Mouse (Mus musculus) kidney, adult 8-10 months (tissue): ENCODE results near the gene Atp6v0e2.
A peak's percentile ranks its signal among the peaks of the same experiment; 100 is the strongest.

Source experiments
- DNase-seq, 2 experiments: peaks; one replicate each; pipeline ENCODE4 v3.0.0; 2022

The Atp6v0e2 gene

DNA sequence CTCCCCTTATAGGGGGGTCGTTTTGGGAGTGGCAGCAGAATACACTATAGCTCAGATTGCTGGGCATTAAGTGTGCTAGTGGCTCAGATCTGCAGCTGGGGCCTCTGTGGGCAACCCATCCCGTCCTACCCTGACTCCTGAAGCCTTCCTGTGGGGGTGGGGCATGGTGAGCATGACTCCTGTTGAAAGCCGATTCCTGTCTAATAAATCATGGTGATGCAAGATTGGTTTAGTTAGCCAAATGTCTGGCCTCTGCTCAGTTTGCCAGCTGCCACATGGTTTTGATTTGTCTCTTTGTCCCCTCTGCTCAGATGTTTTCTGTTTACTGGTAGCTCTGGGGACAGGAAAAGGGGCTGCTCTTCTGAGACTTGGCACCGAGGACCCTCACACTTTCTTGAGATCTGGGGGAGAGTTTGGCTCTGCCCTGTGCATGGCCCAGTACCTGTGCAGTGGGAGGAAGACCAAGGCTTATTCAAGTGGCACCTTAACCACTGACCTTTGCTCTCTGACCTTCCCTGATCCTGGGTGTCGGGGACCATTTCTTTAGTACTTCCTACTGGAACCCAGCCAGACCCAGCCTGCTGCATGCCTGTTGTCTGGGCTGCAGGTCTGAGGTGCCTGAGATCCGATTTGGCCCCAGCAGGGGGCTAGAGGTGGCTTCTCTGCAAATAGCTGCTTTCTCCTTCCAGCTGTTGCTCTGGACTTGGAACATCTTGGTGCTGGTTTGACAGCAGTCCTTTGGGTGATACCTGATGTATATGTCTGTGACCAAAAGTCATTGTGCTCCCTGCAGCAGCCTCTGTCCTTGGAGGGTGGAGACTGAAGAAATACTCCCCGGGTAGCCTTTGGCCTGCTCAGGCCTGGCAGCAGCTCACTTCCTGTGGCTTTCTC lies 4.4 kb downstream of the Atp6v0e2 start:
- peak; percentile 45 to 55 for DNase-seq

DNA sequence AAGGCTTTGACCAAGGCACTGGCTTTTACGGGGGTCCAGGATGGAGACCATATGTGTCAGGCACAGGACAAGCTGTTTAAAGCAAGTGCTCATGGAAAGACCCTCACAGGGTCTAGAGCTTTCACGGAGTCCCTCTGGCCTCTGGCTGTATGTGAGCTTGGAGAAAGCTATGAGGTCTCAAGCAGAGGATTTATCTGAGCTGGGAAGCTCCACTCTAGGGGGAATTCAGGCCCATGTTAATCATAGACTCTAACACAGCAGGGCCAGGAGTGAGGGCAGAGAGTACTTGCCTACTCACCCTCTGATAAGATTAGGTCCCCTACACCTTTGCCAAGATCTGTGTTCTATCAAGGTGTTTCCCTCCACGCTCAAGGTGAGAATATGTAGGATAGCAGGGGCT lies 5.2 kb downstream of the Atp6v0e2 start:
- DNase-seq = no peak

DNA sequence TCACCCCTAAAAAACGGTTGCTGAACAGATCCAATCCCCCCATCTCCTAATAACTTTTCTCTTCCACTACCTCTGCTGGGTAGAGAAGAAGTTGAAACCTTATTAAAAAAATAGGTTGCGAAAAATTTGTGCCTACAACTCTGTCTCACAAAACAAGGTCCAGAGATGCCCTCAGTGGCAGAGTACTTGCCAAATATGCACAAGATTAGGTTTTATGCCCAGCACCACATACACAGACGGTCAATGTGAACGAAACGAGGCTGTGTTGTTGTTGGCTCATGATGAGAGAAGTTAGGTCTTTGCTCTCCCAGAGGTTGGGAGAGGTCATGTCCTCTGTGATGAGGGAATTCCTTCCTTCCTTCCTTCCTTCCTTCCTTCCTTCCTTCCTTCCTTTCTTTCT lies 7.8 kb downstream of the Atp6v0e2 start:
- no peak for DNase-seq

DNA sequence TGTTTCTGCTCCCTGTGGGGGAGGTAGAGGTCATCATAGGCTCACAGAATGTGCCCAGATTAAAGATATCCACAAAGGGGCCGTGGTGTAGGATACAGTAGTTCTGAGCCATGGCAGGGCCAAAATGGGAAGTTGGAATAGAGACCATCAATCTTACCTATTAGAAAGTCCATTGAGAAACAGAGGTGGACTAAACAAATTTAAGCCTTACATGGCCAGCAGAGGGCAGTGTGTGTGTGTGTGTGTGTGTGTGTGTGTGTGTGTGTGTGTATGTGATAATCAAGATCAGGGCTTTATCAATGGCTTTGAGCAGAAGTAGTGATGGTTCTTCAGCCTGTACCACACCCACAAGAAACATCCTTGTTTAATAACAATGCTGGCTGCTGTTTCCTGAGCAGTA lies 8.9 kb downstream of the Atp6v0e2 start:
- DNase-seq = peak in 1 of 2 experiments; percentile 54

DNA sequence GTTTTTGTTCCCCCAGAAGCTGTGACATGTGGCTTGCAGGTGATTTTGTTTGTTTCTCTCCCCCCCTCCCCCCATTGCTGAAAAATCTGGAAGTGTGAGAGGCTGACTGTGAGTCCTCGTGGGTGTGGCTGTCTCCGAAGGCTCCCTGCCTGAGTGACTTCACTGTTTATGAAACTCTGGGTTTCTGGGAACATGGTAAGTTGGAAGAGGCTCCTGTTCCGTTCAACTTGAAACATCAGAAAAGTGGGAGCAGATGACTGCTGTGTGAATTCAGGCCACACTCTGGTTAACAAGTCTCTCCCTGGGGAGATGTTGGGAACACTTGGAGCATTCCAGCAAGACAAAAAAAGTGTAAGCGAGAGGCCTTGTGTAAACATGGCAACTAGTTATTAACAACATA lies 9.4 kb downstream of the Atp6v0e2 start:
- no peak for DNase-seq

DNA sequence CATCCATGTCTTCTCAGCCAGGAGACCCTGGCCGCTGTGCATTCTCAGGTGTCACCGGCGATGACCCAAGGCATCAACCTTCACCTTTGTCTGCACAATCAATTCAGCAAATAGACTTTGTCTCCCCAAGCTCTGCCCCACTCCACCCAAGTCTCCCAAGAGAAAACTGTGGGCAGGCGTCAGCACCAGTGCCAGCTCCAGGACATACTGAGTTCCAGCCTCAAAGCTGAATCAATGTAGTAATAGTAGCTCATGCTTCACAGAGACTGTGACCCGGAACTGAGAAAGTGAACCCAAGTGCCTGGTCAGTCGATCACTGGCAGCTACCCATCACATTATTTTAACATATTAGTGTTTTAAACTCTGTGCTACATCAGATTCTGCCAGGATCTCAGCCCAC lies 10.9 kb downstream of the Atp6v0e2 start:
- DNase-seq = no peak

DNA sequence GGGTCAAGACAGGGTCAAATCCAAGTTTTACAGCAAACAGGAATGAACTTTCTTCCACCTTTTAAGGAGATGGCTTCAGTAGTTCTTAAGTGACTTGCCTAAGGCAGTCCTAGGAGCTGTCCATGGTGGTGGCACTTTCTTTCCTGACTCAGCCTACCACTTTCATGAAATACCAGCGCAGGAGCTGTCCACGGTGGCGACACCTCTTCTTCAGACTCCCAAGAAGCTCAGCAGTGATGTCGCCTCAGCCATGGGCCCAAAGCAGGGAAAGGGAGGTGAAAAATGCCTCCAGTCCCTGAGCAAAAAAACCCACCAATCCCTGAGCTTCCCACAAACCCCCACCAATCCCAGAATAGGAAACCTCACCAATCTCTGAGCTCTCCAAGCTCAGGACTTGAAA lies 15.5 kb downstream of the Atp6v0e2 start:
- DNase-seq = peak in 1 of 2 experiments; percentile 49

DNA sequence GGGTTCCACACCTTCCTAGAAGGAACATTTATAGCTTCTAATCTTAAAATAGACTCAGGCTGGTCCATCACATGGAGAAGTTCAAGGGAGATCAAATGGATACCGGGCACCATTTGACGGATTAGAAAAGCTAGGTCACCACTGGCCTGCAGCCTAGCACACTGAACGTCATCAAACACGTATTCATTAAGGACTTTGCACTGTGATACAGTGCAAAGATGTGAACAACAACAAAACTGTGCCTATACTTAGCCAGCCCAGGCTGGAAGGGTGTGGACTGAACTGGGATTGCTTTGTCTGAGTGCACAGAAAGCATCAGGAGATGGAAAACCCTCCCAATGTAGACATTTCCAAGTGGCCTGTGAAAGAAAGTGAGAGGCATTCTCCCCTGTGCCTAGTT lies 16.4 kb downstream of the Atp6v0e2 start:
- no peak for DNase-seq

DNA sequence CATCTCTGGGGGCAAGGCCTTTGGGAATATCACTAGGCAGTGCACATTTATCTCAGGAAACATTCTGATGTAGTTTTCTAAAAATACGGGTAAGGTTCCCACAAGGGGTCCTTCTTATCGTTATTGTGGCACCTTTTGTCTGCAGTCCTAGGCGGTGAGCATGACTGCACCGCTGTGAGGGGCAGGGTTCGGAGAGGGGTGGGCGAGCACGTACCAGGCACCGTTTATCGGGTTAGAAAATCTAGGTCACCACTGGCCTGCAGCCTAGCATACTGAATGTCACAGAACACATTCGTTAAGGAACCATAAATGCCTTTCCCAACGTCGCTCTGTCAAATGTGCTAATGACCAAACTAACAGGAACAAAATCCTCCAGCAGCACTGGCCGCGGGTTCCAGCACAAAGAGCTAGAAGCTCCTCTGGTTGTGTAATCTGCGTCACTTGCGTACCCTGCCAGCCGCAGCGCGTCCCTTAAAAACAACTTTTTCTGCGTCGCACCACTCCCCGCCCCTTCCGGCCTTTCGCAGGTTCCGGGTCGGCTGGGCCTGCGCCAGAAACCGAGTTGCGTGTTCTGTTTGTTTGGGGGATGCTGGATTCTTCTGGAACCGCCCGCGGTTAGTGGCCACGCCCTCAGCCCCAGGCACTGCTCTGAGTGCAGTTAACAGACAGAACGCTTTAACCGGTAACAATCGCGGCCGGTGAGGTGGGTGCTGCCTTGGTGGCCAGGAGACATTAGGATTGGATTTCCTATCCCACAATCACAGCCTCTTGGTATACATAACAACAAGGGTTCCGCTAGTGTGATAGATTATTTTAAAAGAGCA lies 17.1 kb downstream of the Atp6v0e2 start, which contains the start of gene Lrrc61:
TSS of gene Lrrc61 (plus strand) at position 517 of the 824 bp plus-strand sequence.
- DNase-seq = peak; percentile 96 to 97

DNA sequence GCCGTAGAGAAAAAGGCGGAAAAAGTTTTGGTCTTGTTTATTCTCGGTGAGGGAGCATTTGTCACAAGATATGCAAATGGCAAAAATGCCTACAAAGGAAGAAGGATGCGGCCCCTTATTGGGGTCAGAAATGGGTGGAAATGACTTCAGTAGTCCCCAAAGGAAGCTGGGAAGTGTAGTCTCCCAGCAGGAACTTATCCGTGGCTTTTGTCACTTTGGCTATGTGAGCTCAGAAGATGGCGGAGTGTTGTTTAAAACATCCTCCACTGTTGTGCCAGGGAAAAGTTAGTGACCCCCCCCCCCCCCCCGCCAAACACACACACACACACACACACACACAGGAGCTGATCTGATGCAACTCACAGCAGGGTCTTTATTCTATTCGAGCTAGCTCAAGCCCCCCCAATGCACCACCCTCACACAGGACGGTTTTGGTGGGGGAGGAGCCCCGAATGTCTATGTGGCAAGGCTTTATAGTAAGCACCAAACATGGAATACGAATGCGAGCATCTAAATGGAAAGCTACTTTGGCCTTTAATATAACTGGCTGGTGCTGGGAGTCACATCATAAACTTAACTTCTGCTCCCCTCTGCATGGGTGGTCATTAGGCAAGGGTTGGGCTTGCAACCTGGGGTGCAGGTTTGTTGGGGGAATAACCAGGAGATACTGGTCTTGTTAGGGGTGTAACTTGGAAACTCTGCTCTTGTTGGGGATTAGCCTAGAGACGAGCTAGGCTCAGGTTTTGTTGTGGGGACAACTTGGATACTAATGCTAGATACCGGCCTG lies 17.9 kb downstream of the Atp6v0e2 start:
- DNase-seq = peak; percentile 63 to 80

DNA sequence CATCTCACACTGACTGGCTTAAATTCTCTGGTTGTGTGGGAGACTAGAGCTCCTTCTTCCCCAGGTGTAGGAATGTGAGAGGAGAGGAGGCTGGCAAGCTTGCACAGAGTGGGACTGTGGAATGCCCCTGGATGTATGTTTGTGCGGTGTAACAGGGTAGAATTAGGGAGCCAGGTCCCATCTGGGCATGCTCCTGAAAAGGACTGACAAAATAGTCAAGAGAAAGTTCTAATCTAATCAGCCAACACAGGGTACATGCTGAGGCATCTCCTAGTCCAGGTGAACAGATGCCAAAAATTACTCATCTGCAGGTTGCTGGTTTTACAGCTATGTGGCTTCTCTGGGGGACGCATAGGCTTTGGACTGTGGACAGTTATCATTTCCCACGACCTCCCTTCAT lies 18.5 kb downstream of the Atp6v0e2 start:
- DNase-seq = no peak

DNA sequence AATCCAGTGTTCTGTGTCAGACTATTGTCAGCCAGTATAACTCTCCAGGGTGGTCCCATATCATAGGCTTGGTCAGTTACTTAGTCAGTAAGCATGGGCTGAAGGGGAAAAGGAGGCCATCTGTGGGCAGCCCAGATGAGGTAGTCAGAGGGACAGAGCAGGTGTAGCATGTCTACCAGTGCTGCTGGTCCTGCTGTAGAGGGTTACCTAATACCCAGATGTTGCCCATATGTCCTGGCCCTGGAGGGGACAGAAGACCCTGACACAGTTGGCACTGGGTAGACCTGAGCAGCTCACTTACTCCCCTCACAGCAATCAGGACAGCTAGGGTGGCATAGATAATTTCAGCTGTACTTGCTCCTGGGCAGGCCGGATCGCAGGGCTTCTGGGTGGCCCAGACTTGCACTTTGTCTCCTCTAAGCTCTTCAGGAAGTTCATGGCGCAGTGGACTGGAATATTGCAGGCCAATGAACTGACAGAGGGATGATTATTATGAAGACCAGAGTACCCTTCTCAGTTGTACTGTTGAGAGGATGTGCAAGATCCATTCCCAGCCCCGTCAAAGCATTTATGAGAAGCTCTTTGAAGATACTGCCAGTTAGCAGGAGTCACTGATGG lies 28.4 kb downstream of the Atp6v0e2 start:
- peak in 1 of 2 experiments; percentile 29 for DNase-seq

DNA sequence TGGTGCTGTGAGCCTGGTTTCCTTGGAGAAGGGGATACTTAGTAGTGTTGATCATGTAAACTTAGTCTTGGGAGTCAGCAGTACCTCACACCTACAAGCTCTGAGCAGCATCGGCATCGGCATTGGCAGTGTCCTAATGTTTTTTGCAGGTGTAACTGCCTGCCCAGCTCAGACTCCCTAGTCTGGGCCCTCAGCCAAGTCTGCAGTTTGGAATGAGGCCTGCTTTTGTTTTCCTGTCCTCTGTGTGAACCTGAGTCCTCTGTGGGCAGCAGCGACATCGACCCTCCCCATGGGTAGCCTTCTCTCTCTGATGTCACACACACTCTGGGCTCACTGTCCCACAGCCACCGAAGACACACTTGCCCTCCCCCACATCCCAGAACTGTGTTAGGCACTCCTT lies 28.9 kb downstream of the Atp6v0e2 start:
- DNase-seq = peak; percentile 86 to 90

DNA sequence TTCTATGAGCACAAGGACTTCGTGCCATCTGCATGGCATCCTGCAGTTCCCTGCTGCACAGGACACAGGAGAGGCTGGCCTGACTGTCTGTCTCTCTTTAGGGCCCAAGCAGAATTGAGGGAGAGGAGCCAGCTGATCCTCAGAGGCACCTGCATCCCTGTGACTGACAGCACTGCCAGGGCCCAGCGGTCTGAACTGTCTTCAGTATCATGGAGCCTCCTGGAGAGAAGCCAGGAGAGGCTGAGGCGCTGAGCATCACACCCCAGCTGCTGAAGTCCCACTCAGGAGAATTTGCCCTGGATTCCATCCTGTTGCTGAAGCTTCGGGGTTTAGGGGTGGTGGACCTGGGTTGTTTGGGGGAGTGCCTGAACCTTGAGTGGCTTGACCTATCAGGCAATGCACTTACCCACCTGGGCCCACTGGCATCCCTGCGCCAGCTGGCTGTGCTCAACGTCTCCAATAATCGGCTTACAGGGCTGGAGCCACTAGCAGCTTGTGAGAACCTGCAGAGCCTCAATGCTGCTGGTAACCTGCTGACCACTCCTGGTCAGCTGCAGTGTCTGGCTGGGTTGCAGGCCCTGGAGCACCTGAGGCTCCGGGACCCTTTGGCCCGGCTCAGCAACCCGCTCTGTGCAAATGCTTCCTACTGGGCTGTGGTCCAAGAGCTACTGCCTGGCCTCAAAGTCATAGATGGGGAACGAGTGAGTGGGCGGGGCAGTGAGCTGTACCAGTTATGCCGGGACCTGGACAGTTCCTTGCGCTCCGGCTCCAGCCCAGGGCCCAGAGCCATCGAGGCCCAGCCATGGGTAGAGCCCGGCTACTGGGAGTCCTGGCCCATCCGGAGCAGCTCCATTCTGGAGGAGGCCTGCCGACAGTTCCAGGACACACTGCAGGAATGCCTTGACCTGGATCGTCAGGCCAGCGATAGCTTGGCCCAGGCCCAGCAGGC lies 30.9 kb downstream of the Atp6v0e2 start:
- peak; percentile 76 to 79 for DNase-seq

DNA sequence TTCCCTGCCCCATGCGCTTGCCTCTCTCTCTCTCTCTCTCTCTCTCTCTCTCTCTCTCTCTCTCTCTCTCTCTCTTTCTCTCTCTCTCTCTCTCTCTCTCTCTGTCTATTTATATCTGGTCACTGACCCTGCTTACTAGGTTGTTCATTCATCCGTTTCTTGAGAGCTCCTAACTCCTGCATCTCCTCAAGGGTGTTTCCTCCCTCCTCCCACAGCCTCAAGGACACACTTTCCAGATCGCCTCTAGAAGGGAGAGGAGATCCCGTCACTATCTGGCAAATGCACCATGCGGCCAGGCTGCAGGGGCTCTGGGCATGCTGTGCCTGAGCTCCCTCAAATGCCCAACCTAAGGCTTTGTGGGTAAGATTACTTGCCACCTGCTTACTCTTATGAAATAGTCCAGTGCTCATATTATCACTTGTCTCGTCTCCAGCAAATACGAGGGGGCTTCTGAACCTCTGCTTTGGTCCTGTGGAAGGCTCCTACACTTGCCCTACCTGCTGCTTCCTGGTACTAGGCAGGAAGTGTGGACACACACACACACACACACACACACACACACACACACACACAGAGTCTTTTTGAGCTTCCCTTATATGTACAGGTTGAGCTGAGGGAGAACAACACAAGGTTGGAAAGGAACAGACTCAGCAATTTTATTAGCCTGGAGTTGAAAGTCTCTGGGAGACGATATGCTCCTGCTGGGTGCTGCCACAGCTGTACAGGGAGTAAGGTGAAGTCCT lies 31.8 kb downstream of the Atp6v0e2 start:
- DNase-seq = peak; percentile 47 to 63

DNA sequence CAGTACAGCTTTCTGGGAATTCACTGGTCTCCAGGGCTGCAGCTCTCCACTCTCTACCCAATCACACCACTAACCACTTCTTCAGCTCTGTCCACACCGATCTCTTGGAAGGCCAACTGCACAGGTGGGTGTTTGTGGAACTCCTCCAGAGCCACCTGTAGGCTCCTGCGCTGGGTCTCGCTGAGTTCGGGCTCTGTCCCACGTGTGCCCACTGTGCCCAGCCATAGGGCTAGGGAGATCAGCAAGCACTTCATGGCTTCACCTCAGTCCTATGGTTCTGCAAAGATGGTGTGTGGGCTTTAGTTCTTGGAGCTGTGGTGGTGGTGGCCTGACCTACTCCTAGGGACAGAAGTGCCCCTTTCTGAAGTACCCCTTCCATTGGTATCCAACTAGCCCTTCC lies 34.6 kb downstream of the Atp6v0e2 start:
- DNase-seq = no peak

DNA sequence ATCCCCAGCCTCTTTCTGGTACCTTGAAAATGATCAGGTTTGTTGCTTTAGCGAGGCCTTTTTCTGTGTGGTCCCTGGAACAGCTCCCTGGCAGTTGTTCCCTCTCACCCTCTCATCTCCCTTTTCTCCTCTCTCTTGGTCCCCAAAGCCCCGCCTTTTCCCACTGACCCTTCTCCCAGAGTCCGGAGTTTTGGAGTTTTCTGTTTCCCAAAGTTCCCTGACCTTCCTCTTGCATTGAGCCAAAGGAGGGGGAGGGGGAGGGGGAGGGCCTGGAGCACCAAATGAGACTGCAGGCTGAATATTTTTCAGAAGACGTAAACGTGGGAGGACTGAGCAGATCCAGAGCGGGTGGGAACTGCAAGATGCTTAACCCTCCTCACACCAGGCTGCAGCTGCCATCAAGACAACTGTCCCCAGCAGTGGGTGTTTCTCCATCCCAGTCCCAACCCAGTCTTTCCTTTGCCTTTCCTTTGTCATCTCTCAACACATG lies 35.2 kb downstream of the Atp6v0e2 start, which contains the start of gene Rarres2:
TSS of gene Rarres2 (minus strand) at position 218 of the 490 bp plus-strand sequence.
- peak; percentile 66 to 67 for DNase-seq

DNA sequence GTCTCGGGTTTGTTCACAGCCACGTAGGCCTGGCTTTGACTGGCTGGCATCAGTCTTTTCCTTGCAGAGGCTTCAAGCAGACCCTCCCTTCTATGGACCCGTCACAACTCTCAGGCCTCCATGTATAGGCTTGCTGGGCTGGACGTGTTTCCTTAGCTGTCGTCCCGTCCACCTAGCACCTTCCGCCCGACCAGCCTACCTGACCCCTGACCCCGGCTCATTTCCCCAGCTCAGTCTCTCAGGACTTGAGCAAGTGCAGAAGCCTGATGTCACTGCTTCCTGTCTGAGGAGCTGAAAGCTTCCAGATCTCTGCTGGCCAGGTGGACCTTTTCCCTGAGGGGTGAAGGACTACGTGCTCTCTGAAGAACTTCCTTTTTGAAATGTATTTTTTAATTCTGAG lies 35.9 kb downstream of the Atp6v0e2 start:
- no peak for DNase-seq

DNA sequence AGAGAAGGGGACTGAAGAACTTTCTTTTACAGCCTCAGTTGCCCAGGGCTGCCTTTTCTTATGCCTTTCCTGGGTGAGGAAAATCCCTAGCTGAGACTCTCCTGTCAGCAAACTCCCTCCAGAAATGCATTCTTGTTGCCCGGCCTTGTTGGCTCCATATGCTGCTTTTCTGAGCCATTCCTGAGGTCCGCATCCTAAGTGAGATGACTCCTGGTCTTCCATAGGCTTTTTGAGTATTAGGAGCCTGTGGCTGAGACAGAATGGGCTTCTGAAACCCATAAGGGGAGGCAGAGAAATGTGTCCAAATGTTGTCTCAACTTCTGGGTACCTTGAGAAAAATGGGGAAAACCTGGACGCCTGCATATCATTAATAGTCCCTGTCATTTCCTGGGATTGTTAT lies 36.6 kb downstream of the Atp6v0e2 start:
- DNase-seq = no peak

DNA sequence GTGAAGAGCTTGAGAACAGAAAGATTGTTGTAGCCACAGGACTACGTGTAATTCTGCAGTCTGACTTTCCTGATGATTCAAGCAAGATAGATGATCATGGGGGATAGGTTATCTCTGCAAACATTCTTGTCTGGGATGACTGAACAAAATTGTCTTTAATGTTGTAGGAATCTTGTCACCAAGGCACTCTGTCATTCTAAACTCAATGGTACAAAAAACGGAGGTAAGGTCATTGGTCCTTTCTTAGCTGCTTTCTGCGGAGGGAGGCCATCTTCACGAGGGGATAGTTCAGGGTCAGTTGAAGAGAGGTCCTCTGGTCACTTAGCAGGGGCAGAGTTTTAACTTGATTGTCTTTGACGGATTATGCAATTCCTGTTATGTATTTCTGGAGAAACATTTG lies 41.3 kb downstream of the Atp6v0e2 start:
- no peak for DNase-seq
